Mouse (Mus musculus): Measurements from ENCODE around the gene Eef1akmt1.

GRCm38 (mm10) chr14:57529786-57530515 is 41.5 kb downstream of the Eef1akmt1 start:
- TF ChIP-seq CTCF (IDR thresholded peaks at IDR 0.05; ENCODE audit: low read depth, low read length) = no peak
- no peak for TF ChIP-seq POLR2A (IDR thresholded peaks at IDR 0.05; ENCODE audit: extremely low read depth, insufficient read depth, low read length)
